Mouse (Mus musculus): ENCODE measurements around the gene Mterf2. TPM values are rescaled to one million over a fixed set of nuclear protein-coding genes. Genes with fewer than 3 reads are reported as not detected.

Mterf2 gene
- total RNA-seq, 1 experiment from 2014 or later: 8.3 TPM

Other genes with a start within 250 kb of the Mterf2 start
- gene Ric8b, start 210.4 kb downstream of the Mterf2 start, total RNA-seq (2021): 28.4 and 33.1 TPM in 2 replicates
- gene Fhl4, start 25.5 kb downstream of the Mterf2 start, total RNA-seq (2021): 0.26 and 0.48 TPM in 2 replicates
- gene Tmem263, start 25.4 kb downstream of the Mterf2 start, total RNA-seq (2021): 19.4 and 22.6 TPM in 2 replicates
- 17.4 and 23.4 TPM in 2 replicates for gene Cry1, start 57.0 kb upstream of the Mterf2 start, total RNA-seq (2021)

Data from adrenal gland, postnatal 14 days (tissue).